Comparison of ENCODE assay signal across 14 mouse cellular contexts in the genomic region with DNA sequence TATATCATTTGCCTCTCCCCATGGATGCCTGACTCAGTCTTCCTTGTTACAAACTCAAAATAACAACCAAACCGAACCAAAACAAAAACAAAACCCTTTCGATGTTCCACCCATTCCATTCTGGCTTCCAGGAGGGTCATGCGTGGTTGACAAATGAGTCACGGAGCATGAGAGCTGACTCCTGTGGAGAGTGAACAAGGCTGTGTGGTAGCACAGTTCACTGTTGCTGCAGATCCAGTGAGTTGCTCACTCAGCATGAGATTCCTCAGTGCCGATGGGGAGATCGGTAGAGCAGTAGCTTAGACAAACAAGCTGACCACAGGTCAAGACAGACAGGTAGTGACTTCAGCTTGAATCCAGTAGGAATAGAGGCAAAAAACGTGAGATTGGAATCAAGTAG. TPM values are rescaled to one million over a fixed set of nuclear protein-coding genes. Genes with fewer than 3 reads are reported as not detected.
DNase-seq lines count a peak whose midpoint lies in the region; ATAC-seq and TF ChIP-seq lines count a peak whose summit lies in the region.
"Had no signal": no experiment of that assay in that cellular context is flagged by ENCODE, and none has a peak within 500 bp of the region (broad histone marks: within the 10 kb centered on the region; RNA-seq: fewer than 3 reads in every experiment).

No protein-coding gene starts in this region.

- no peak overlapping the region for H3K27ac ChIP-seq in gastrocnemius, adult 2 months
- peak overlapping the region; percentile 57 for H3K27ac ChIP-seq in stomach, embryonic 16.5 days (ENCODE audit: low read length)
- H3K27ac ChIP-seq: forebrain, embryonic 15.5 days; macrophage had no signal

- H3K4me2 ChIP-seq in stomach, embryonic 16.5 days (ENCODE audit: low read depth, low read length): no peak overlapping the region
- H3K4me2 ChIP-seq: forebrain, embryonic 15.5 days had no signal

- 54% methylated on average over 7 of the region's 7 CpGs for WGBS in stomach, embryonic 16.5 days

- TF ChIP-seq CTCF in gastrocnemius, adult 2 months (IDR thresholded peaks at IDR 0.05): no peak

- no peaks in the 10 kb centered on the region for H3K36me3 ChIP-seq in stomach, embryonic 16.5 days (ENCODE audit: control insufficient read depth, insufficient read depth, low read length)
- H3K36me3 ChIP-seq: forebrain, embryonic 15.5 days had no signal

- H3K9ac ChIP-seq in stomach, embryonic 16.5 days (ENCODE audit: low read length): no peak overlapping the region
- H3K9ac ChIP-seq: forebrain, embryonic 15.5 days had no signal

- no peaks in the 10 kb centered on the region for H3K4me1 ChIP-seq in stomach, embryonic 16.5 days (ENCODE audit: control insufficient read depth, insufficient read depth, low read length)
- H3K4me1 ChIP-seq: forebrain, embryonic 15.5 days had no signal

- intact Hi-C loops in gastrocnemius, adult 2 months (cut with DNase I): no loop called here
- intact Hi-C loops in left cerebral cortex, postnatal 25 days (cut with DNase I): no loop called here

- ATAC-seq in stomach, embryonic 16.5 days (ENCODE audit: insufficient read depth, low FRiP score): peak; percentile 29; the same call in 1 of the 2 replicates
- ATAC-seq: forebrain, embryonic 15.5 days; intestine, embryonic 16.5 days had no signal

- no peaks in the 10 kb centered on the region for H3K9me3 ChIP-seq in stomach, embryonic 16.5 days (replicated peaks; ENCODE audit: control insufficient read depth, low read length)
- H3K9me3 ChIP-seq: forebrain, embryonic 15.5 days had no signal

- DNase-seq in gastrocnemius, adult 2 months: peak; percentile 30
- DNase-seq in gastrocnemius, adult 18-20 months (ENCODE audit: low spot score): no peak
- DNase-seq in right cerebral cortex, adult 18-20 months: peak; percentile 6
- no peak for DNase-seq in right cerebral cortex, postnatal 14 days
- DNase-seq in brain, adult 2 months (ENCODE audit: low read depth, low spot score): peak; percentile 66
- DNase-seq in left cerebral cortex, postnatal 25 days (ENCODE audit: low spot score in 2 of 2): no peak
- DNase-seq: heart, postnatal 10 days; thymus, adult 2 months had no signal

- H3K4me3 ChIP-seq in gastrocnemius, adult 2 months: peak overlapping the region; percentile 37
- no peak overlapping the region for H3K4me3 ChIP-seq in stomach, embryonic 16.5 days (replicated peaks; ENCODE audit: low read length)
- H3K4me3 ChIP-seq: forebrain, embryonic 15.5 days had no signal

- no peaks in the 10 kb centered on the region for H3K27me3 ChIP-seq in stomach, embryonic 16.5 days (ENCODE audit: control insufficient read depth, insufficient read depth, low read length)
- H3K27me3 ChIP-seq: forebrain, embryonic 15.5 days had no signal

RNA-seq across cellular contexts. Expression of gene Scel, which starts 12.8 kb away (rescaled TPM):
- total RNA-seq in gastrocnemius, adult 2 months (2021): under 1 TPM; 0.10 to 0.20 TPM
- under 1 TPM; 0.18 to 0.38 TPM for total RNA-seq in gastrocnemius, adult 18-20 months (2021)
- polyA plus RNA-seq in stomach, embryonic 16.5 days (2015; fragmentation: Nextera tagmentation; extraction: Ambion mirVana): 31.9 and 49.3 TPM in 2 replicates
- 1 to 10 TPM; 1.1 to 1.4 TPM for total RNA-seq in left cerebral cortex, postnatal 25 days (2021)
- total RNA-seq: granulocyte monocyte progenitor cell, adult 5-6 weeks; liver, adult 2 months had no signal
- polyA plus RNA-seq: forebrain, embryonic 15.5 days; liver, adult 2 months had no signal

Comparison
In these comparisons a context has a peak if more than half of its experiments do, and no peak if none do; other contexts are left out.
1. DNase-seq: peak in gastrocnemius, adult 2 months (single experiment), right cerebral cortex, adult 18-20 months (single experiment) and brain, adult 2 months (single experiment); none in gastrocnemius, adult 18-20 months (single experiment), right cerebral cortex, postnatal 14 days (single experiment) and left cerebral cortex, postnatal 25 days (0 of 2).